Mouse (Mus musculus): ENCODE measurements around the gene Pdia3.

- TF ChIP-seq POLR2A (IDR thresholded peaks at IDR 0.05; ENCODE audit: control insufficient read depth, low read depth, low read length), result no peak
- TF ChIP-seq CTCF (IDR thresholded peaks at IDR 0.05; ENCODE audit: control insufficient read depth, insufficient read depth, insufficient replicate concordance, low read depth, low read length), result no peak
These were observed 10.3 kb upstream of the Pdia3 start for GRCm38 (mm10) chr2:121403296-121403695.
